Mouse (Mus musculus) adrenal gland, adult (tissue): ENCODE measurements around the gene Kcnj11.

ENCODE experiments used
- DNase-seq, 2 experiments: peaks; one replicate each; pipeline ENCODE4 v3.0.0; 2022 to 2023; ENCODE audit warnings: low spot score in 1 of 2; ENCODE audit not compliant: inconsistent age in 2 of 2

Kcnj11 gene

DNA sequence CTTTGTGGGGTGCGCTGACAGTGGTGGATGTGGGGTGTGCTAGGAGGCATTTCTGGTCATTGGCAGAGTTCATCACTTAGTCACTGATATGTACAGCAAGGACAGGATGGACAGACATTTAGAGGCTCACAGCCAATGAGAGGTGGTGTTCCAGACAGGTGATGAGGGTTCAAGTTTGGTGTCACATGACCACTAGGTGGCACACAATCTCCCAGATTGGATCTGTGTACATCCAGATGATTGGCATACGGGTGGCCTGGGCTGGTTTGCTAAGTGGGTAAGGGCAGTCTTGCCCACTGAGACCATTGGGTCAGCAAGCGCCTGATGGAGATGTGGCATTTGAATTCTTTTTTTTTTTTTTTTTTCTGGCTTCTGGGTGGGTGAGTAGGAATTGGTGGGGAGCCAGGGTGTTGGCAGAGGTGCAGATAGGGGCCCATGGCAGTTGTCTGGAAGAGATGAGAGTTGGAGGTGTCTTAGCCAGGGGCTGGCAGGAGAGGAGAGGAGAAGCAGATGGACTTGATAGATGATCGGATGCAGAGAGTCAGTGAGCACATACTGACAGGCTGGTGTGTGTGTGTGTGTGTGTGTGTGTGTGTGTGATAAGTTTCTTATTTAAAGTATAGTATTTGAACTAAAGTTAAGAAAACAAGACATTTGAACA, 48.3 kb downstream of the Kcnj11 start:
- peak in 1 of 2 experiments; percentile 38 for DNase-seq

DNA sequence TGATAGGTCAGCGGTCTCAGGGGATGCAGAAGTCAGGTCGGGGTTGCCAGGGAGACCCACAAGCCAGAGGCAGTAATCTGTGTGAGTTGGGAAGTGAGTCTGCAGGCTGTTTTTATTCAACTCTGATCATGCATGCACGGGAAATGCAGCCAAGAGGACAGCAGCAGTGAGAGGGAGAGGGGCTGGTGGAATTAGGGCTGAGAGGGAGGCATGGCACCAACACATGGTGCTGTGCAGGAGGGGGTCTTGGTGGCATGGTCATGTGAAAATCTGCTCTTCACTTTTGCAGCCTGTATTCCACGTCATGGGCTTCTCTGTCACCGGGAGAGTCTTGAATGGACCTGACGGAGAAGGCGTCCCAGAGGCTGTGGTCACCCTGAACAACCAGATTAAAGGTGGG, 50.6 kb downstream of the Kcnj11 start:
- no peak for DNase-seq

DNA sequence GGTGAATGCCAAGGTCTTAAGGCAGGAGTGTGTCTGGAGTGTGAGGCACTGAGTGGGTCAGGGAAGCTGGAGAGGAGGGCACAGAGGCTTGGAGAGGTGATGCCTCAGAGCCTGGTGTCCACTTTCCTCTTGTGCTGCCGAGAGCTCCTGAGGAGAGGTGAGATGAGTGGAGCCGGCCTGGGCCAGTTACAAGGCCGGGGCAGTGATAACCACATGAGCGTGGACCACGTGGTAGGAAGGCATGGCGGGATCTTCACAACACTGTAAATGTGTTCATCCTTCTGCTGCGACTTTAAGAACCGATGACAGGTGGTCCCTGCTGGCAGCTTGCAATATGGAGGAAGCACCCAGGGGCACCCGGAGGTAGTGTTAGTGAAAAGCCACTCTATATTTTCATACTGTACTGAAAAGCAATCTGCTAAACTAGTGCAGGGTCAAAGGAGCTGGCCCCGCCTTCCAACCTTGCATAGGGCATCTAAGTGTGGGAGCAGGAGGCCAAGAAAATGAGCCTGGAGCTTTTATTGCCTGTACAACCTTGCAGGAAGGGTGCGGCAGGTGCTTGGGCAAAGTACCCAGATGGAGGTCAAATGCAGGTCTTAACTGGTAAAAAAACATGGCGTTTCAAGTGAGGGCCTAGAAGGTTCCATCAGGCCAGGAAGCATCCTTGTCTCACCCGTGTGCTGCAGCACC, 52.5 kb downstream of the Kcnj11 start:
- no peak for DNase-seq

DNA sequence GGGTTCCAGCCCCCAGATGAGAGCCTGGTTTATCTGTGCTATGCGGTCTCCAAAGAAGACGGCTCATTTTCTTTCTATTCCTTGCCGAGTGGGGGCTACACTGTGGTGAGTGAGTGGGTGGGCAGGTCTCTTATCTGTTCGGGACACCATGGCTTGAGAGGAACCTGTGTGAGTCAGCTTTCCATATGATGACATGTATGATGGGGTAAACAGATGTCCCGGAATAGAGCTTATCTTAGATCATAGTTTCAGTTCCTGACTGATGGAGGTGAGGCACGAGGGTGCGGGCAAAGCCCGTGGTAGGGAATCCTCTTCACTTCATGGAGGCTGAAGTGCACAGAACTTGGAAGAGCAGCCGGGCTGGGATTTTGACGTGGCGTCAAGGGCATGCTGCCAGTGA, 54.7 kb downstream of the Kcnj11 start:
- DNase-seq: no peak

DNA sequence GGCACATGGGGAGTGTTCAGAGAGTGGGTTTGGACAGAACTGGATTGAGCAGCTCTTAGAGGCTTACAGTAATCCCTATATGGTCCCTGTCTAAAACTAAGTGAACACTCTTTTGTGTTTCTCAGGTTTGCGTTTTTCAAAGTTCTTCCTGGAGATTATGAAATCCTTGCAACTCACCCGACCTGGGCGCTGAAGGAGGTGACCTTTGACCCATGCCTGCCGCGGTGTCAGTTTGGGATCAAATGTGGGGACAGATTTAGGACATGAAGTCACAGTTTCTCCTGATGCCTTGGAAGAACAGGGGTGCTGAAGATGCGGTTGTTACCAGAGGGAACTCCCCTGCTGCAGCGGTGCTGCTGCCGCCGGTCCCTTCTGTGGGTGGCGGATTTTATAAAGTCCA, 56.5 kb downstream of the Kcnj11 start:
- no peak for DNase-seq
